Mouse (Mus musculus) megakaryocyte, embryonic 14.5 days (primary cell): ENCODE measurements at regions not wholly inside any gene's neighbourhood (a gene's known extent, or its start where the extent isn't known, plus 50 kb on each side); places are given as distances from the start of the nearest gene placed in this dataset.

Experiments
- H3K27me3 ChIP-seq: replicated peaks from 2 replicates; pipeline ENCODE3; 2012; ENCODE audit warnings: inconsistent platforms
- H3K36me3 ChIP-seq: replicated peaks from 2 replicates; pipeline ENCODE3; 2012; ENCODE audit warnings: low read length, inconsistent platforms, mixed read lengths
- H3K4me1 ChIP-seq: 2 replicates; pipeline ENCODE4 v1.6.1; 2012; ENCODE audit warnings: inconsistent platforms
- H3K4me3 ChIP-seq: replicated peaks from 2 replicates; pipeline ENCODE3; 2012; ENCODE audit warnings: moderate library complexity, mild to moderate bottlenecking, inconsistent platforms
- H3K9me3 ChIP-seq: 2 replicates; pipeline ENCODE4 v1.6.1; 2012; ENCODE audit warnings: inconsistent platforms
- FLI1 ChIP-seq: IDR thresholded peaks from 2 replicates; pipeline ENCODE4 v1.6.1; 2012; ENCODE audit warnings: low read length, inconsistent platforms, mixed read lengths
- GATA1 ChIP-seq: IDR thresholded peaks from 3 replicates; pipeline ENCODE4 v1.6.1; 2012; ENCODE audit warnings: mixed read lengths, low read length, inconsistent platforms, borderline replicate concordance

DNA sequence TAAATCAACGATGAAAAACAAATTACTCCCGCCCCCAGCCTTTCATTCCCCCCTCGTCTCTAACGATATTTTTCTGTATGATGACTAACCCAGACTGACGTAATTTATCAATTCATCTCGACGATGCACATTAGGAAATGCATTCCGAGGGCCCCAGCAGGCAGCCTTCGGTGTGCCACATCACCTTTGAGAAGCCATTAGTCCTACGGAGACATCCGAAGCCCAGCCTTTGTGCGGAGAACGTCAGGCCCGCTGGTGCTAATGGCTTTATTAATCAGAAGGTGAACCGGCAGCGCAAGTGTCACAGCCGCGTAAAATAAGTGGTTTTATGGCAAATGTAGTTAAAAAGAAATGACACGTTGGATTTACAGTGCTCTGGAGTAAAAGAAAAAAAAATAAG, 269.1 kb upstream of the Gm10131 start:
- 0 out of 2 replicates have a peak, but pooled peaks cover 5% of the 10 kb centered on the region for H3K9me3 ChIP-seq
- no peak overlapping the region for H3K4me3 ChIP-seq
- H3K4me1 ChIP-seq, result no peaks in the 10 kb centered on the region
- peaks cover 7% of the 10 kb centered on the region for H3K27me3 ChIP-seq
- no peak for TF ChIP-seq GATA1
- no peak for TF ChIP-seq FLI1
- H3K36me3 ChIP-seq, result no peaks in the 10 kb centered on the region

DNA sequence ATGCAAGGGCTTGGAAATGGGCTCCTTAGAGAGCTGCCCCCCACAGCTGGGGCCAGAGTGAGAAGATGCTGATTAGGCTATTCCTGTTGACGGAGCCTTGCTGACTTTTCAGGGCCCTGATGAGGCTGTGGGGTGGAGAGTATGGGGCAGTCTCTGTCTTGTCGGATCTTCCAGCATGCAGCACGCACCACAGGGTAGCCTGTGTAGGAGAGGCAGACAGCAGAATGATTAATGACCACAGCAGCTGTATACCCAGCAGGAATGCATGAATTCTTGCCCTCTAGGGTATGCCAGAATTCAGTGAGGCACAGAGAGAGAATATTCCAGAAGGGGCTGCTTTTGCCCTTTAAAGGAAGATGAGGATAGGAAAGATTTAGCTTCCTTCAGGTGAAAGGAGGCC, 265.6 kb upstream of the Gm10131 start:
- no peaks in the 10 kb centered on the region for H3K4me1 ChIP-seq
- no peak overlapping the region for H3K4me3 ChIP-seq
- H3K27me3 ChIP-seq, result peaks cover 5% of the 10 kb centered on the region
- H3K36me3 ChIP-seq, result no peaks in the 10 kb centered on the region
- 0 out of 2 replicates have a peak, but pooled peaks cover 5% of the 10 kb centered on the region for H3K9me3 ChIP-seq
- TF ChIP-seq FLI1, result no peak
- no peak for TF ChIP-seq GATA1

DNA sequence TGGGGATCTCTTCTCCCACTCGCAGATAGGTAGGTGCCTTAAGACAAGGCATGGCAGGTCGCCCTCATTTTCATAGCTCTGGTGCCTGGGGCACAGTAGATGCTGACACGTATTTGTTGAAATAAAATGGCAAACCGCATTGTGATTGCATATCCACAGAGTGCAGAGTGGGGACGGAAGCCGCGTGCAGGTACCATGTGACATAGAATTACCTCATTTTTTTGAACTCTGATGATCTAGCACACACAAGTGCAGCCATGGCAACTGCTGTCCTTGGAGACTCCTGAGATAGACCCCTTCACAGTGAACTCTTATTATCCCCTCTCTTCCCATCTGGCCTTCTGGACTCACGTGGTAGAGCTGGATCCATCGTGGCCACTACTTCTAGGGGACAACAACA, 262.7 kb upstream of the Gm10131 start:
- Histone ChIP-seq H3K4me1 (no peaks in the 10 kb centered on the region), H3K27me3 (peaks cover 5% of the 10 kb centered on the region), H3K9me3 (0 out of 2 replicates have a peak, but pooled peaks cover 5% of the 10 kb centered on the region), H3K4me3 (no peak overlapping the region), H3K36me3 (no peaks in the 10 kb centered on the region)
- TF ChIP-seq GATA1, result no peak
- no peak for TF ChIP-seq FLI1

DNA sequence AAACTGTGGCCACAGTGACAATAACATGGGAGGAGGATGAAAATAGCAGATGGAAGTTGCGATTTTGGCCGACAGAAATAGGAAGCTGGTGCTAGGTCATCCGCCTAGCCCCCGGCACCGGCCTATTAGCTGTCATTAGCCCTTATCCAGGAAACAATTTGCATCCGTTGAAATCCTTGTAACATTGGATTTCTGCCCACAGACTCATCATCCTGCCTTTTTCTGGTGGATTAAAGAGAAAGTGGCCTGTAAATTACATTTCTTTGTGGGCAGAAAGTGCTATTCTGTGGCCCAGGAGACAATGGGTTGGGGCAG, 261.1 kb upstream of the Gm10131 start:
- Histone ChIP-seq H3K4me1 (no peaks in the 10 kb centered on the region), H3K36me3 (no peaks in the 10 kb centered on the region), H3K4me3 (no peak overlapping the region), H3K27me3 (peaks cover 3% of the 10 kb centered on the region), H3K9me3 (no peaks in the 10 kb centered on the region)
- TF ChIP-seq FLI1, result no peak
- TF ChIP-seq GATA1, result no peak

DNA sequence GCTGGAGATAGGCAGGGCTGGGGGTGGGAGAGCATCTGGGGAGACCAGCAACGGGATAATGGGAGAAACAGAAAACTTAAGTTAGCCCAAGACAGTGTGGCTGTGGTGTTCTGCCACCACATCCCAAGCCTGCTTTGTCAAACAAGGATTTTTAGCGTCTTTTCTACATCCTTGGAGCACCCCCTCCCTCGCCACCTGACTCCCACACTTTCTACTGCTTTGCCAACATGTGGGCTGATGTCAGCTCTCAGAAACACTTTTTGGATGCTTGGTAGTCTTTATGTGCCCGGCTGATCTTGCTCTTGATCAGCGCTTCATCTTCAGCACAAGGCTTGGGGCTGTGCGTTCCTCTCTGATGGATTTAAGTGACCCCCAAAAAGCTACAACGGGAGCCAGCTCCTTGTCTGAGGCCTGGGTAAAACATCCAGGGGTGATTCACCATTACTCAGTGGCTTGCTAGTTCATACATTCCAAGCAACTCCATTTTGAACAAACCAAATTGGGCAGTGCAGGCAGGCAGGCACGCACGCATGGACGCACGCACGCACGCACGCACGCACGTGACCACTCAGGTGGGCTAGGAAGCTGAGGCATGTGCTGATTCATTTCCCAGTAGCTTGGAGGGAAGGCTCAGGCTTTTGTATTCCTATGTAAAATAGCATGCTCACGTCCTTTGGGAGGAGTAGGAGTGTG, 260.6 kb upstream of the Gm10131 start:
- TF ChIP-seq GATA1 (no peak), FLI1 (no peak)
- Histone ChIP-seq H3K27me3 (peaks cover 1% of the 10 kb centered on the region), H3K4me1 (no peaks in the 10 kb centered on the region), H3K4me3 (no peak overlapping the region), H3K9me3 (no peaks in the 10 kb centered on the region), H3K36me3 (no peaks in the 10 kb centered on the region)

DNA sequence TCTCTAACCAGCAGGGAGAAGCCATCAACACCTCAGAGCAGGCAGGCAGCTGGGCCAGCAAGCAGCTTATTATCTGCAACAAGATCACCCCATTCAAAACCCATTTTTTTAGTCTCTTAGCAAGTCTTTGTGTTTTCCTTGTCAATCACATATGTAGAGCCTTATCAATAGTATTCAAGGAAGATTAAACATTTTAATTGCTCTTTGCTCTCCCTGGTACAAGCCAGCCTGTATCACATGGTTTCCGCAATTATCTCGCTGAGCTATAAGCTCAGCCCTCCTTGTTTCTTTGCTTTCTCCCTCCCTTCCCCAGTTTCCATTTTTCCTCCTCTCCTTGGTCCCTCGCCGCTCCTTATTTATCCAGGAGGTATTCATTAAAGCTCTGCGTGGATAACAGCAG, 259.9 kb upstream of the Gm10131 start:
- TF ChIP-seq FLI1, result no peak
- TF ChIP-seq GATA1, result no peak
- H3K4me1 ChIP-seq, result no peaks in the 10 kb centered on the region
- no peaks in the 10 kb centered on the region for H3K36me3 ChIP-seq
- H3K27me3 ChIP-seq, result no peaks in the 10 kb centered on the region
- H3K9me3 ChIP-seq, result no peaks in the 10 kb centered on the region
- no peak overlapping the region for H3K4me3 ChIP-seq

DNA sequence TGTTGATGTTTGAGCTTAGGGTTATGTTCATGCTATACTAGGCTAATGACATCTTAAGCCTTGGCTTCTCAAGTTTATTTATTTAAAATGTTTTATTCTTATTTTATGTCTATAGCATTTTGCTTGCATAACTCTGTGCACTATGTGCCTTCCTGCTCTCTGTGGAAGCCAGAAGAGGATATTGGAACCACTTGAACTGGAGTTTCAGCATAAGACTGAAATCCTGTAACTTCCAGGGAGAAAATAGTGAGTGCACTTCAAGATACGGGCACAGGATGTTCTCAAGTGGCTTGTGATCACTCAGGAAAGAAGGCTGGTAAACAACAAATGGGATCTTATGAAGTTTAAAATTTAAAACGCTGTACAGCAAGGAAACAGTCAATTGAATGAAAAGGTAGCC, 257.0 kb upstream of the Gm10131 start:
- Histone ChIP-seq H3K36me3 (no peaks in the 10 kb centered on the region), H3K4me3 (no peak overlapping the region), H3K9me3 (peaks cover 3% of the 10 kb centered on the region; the same call in 1 of the 2 replicates), H3K4me1 (no peaks in the 10 kb centered on the region), H3K27me3 (no peaks in the 10 kb centered on the region)
- TF ChIP-seq GATA1 (no peak), FLI1 (no peak)

DNA sequence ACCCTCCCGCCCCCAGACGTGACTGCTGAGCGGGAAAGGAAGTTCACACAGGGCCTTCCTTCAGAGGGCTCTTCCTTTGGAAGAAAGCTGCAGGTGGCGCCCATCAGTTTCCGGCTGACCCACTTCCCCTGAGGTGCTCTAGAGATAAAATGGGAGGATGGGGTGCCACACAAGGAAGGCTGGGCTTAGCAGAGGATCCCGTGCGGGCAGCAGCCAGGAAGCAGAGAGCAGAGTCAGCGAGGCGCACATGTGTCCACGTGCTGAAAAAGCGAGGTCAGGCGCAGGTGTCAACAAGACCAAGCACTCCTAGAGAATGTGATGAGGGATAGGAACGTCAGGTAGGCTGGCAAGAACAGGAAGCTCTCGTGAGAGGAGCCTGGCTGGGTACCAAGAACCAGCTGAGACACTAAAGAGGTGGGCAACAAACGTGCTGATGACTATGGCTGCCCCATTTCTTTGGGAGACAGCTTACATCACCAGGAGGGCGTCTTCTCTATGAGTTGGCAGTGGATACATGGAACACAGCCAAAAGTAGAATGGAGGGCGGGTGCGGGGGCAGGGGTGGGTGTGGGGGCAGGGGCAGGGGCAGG, 253.0 kb upstream of the Gm10131 start:
- Histone ChIP-seq H3K4me1 (no peaks in the 10 kb centered on the region), H3K27me3 (no peaks in the 10 kb centered on the region), H3K36me3 (no peaks in the 10 kb centered on the region), H3K9me3 (peaks cover 12% of the 10 kb centered on the region), H3K4me3 (no peak overlapping the region)
- no peak for TF ChIP-seq FLI1
- no peak for TF ChIP-seq GATA1

DNA sequence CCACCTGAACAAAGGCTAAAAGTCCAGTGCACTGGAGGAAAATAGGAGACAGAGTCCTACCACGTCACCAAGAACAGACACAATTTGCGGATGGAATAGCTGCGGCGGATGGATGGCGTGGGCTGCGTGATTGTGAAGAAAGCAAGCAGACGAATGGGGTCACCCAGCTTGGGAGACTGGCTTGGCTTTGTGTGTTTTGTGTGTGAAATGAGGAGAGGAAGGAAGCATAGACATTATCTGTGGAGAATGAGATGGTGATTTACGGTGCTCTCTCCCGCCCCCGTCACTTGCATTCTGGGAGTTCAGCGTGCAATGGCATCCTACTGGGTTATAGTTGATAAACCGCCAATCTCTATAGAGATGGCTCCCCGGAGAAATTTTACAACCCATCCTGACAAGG, 252.1 kb upstream of the Gm10131 start:
- no peak for TF ChIP-seq GATA1
- no peak for TF ChIP-seq FLI1
- Histone ChIP-seq H3K4me3 (no peak overlapping the region), H3K9me3 (peaks cover 12% of the 10 kb centered on the region)

DNA sequence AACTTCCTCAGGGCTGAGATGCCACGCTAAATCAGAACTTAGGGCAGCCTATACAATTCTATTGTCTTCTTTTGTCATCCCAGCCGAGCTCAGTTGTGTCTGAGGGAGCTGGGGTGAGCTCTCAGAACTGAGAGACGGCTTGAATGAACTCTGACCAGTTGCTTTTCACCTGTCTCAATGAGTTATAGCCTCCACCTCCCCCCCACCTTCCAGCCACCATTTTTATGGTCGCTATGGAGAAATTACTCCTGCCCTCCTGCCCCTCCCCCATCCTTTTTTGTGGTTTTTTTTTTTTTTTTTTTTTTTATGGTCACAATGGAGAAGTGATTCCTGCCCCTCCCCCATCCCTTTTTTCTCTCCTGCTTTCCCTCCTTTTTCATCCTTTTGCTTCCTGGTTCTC, 251.6 kb upstream of the Gm10131 start:
- H3K27me3 ChIP-seq, result no peaks in the 10 kb centered on the region
- H3K9me3 ChIP-seq, result peaks cover 17% of the 10 kb centered on the region
- no peaks in the 10 kb centered on the region for H3K36me3 ChIP-seq
- TF ChIP-seq GATA1, result no peak
- no peak for TF ChIP-seq FLI1
- no peaks in the 10 kb centered on the region for H3K4me1 ChIP-seq
- no peak overlapping the region for H3K4me3 ChIP-seq

More for the DNA sequence above, 252.1 kb upstream of the Gm10131 start:
- H3K27me3 ChIP-seq, result no peaks in the 10 kb centered on the region
- H3K36me3 ChIP-seq, result no peaks in the 10 kb centered on the region
- H3K4me1 ChIP-seq, result no peaks in the 10 kb centered on the region
